Comparison of ENCODE assay signal across 8 mouse cellular contexts in genomic region chr4:134129482-134129881, GRCm38 (mm10). TPM values are rescaled to one million over a fixed set of nuclear protein-coding genes. Genes with fewer than 3 reads are reported as not detected.
A peak's percentile ranks its signal among the peaks of the same experiment; 100 is the strongest.
DNase-seq lines count a peak whose midpoint lies in the region; ATAC-seq and TF ChIP-seq lines count a peak whose summit lies in the region.

No protein-coding gene starts in this region.

- H3K4me1 ChIP-seq in thymus, adult 2 months (replicated peaks; ENCODE audit: control insufficient read depth, insufficient read depth, low read length): peaks cover 32% of the 10 kb centered on the region
- H3K4me1 ChIP-seq in liver, adult 2 months (ENCODE audit: control insufficient read depth, insufficient read depth, low read length): peaks cover 3% of the 10 kb centered on the region; the same call in 1 of the 2 replicates
- peaks cover 13% of the 10 kb centered on the region; the same call in 1 of the 2 replicates for H3K4me1 ChIP-seq in midbrain, postnatal 0 days (ENCODE audit: insufficient read depth, low read length)

- DNase-seq in gastrocnemius, adult 2 months: peak; percentile 35
- no peak for DNase-seq in gastrocnemius, postnatal 14 days
- DNase-seq in thymus, adult 2 months: peak; percentile 25
- no peak for DNase-seq in thymus, postnatal 14 days
- no peak for DNase-seq in liver, adult 2 months (ENCODE audit: extremely low read depth, low read depth, low spot score)
- no peak for DNase-seq in midbrain, postnatal 0 days (ENCODE audit: low spot score)
- no peak for DNase-seq in cerebellum, postnatal 4 days (ENCODE audit: low spot score in 2 of 2)
- DNase-seq in layer of hippocampus, postnatal 10 days (ENCODE audit: low spot score in 2 of 2): no peak

- ATAC-seq in midbrain, postnatal 0 days (ENCODE audit: low FRiP score): no peak

- H3K79me2 ChIP-seq in liver, adult 2 months (ENCODE audit: control insufficient read depth, insufficient read depth, low read length): no peaks in the 10 kb centered on the region

- no peak overlapping the region for H3K9ac ChIP-seq in liver, adult 2 months (ENCODE audit: low read depth, low read length)
- H3K9ac ChIP-seq in midbrain, postnatal 0 days (replicated peaks; ENCODE audit: low read length, poor library complexity, severe bottlenecking): no peak overlapping the region

- no peaks in the 10 kb centered on the region for H3K9me3 ChIP-seq in midbrain, postnatal 0 days (ENCODE audit: low read length)

- H3K27me3 ChIP-seq in thymus, adult 2 months (ENCODE audit: control insufficient read depth, insufficient read depth, low read length): no peaks in the 10 kb centered on the region
- H3K27me3 ChIP-seq in liver, adult 2 months (ENCODE audit: control insufficient read depth, insufficient read depth, low read length): no peaks in the 10 kb centered on the region
- H3K27me3 ChIP-seq in midbrain, postnatal 0 days (ENCODE audit: insufficient read depth, low read length): no peaks in the 10 kb centered on the region

- peak overlapping the region; percentile 90 for H3K27ac ChIP-seq in gastrocnemius, adult 2 months
- H3K27ac ChIP-seq in thymus, adult 2 months (ENCODE audit: control insufficient read depth, insufficient read depth, low read length): peak overlapping the region; percentile 56; the same call in 1 of the 2 replicates
- 0 out of 2 replicates have a peak overlapping the region, but pooled peaks have one; percentile 5 for H3K27ac ChIP-seq in liver, adult 2 months (replicated peaks; ENCODE audit: insufficient read depth, low read depth, low read length)
- H3K27ac ChIP-seq in midbrain, postnatal 0 days (ENCODE audit: low read depth, low read length): no peak overlapping the region; the same call in 1 of the 2 replicates

- intact Hi-C loops in gastrocnemius, adult 2 months (cut with DNase I): no loop called here
- intact Hi-C loops in gastrocnemius, postnatal 14 days (cut with DNase I; ENCODE audit: low total_unique reads): no loop called here

- peak overlapping the region; percentile 77 for H3K4me2 ChIP-seq in midbrain, postnatal 0 days (ENCODE audit: low read depth, low read length, poor library complexity, severe bottlenecking)

- no peaks in the 10 kb centered on the region for H3K36me3 ChIP-seq in thymus, adult 2 months (ENCODE audit: control insufficient read depth, insufficient read depth, low read length)
- peaks cover 24% of the 10 kb centered on the region for H3K36me3 ChIP-seq in liver, adult 2 months (ENCODE audit: control insufficient read depth, insufficient read depth, low read length)
- H3K36me3 ChIP-seq in midbrain, postnatal 0 days (ENCODE audit: insufficient read depth, low read length): peaks cover 9% of the 10 kb centered on the region

- 8% methylated on average over 6 of the region's 6 CpGs for WGBS in thymus, adult 2 months
- WGBS in liver, adult 2 months: 69% methylated on average over 6 of the region's 6 CpGs
- 49% methylated on average over 6 of the region's 6 CpGs for WGBS in midbrain, postnatal 0 days

- TF ChIP-seq CTCF in gastrocnemius, adult 2 months (IDR thresholded peaks at IDR 0.05): no peak
- TF ChIP-seq CTCF in thymus, adult 2 months (IDR thresholded peaks at IDR 0.05; ENCODE audit: borderline replicate concordance, control insufficient read depth, extremely low read depth, insufficient read depth, low read length, poor library complexity): no peak
- no peak for TF ChIP-seq CTCF in liver, adult 2 months (IDR thresholded peaks at IDR 0.05; ENCODE audit: low read depth, low read length)
- TF ChIP-seq CTCF in midbrain, postnatal 0 days (IDR thresholded peaks at IDR 0.05): no peak

- H3K4me3 ChIP-seq in gastrocnemius, adult 2 months: peak overlapping the region; percentile 89
- H3K4me3 ChIP-seq in thymus, adult 2 months (ENCODE audit: control insufficient read depth, insufficient read depth, low read length): no peak overlapping the region
- H3K4me3 ChIP-seq in liver, adult 2 months (ENCODE audit: insufficient read depth, low read depth, low read length): no peak overlapping the region
- H3K4me3 ChIP-seq in midbrain, postnatal 0 days (ENCODE audit: low read depth, low read length): no peak overlapping the region

- no peak for TF ChIP-seq POLR2A in thymus, adult 2 months (IDR thresholded peaks at IDR 0.05; ENCODE audit: control insufficient read depth, extremely low read depth, insufficient read depth, low read length, poor library complexity)
- TF ChIP-seq POLR2A in liver, adult 2 months (IDR thresholded peaks at IDR 0.05; ENCODE audit: extremely low read depth, insufficient read depth, low read length): no peak

RNA-seq across cellular contexts. Expression of gene Sh3bgrl3, which starts 0.9 kb away (rescaled TPM):
- 10 to 100 TPM; 12.2 to 27.1 TPM for total RNA-seq in gastrocnemius, adult 2 months (2021)
- total RNA-seq in gastrocnemius, postnatal 14 days (2021): 10 to 100 TPM; 30.4 to 37.5 TPM
- polyA plus RNA-seq in thymus, adult 2 months (2012; rRNA removed): 1,368 and 1,549 TPM in 2 replicates
- total RNA-seq in liver, adult 2 months (2014; rRNA removed): 6.0 and 10.3 TPM in 2 replicates
- polyA plus RNA-seq in liver, adult 2 months (2012; rRNA removed): 36.6 and 45.0 TPM in 2 replicates
- total RNA-seq in midbrain, postnatal 0 days (2014; rRNA removed): 162 and 224 TPM in 2 replicates
- polyA plus RNA-seq in midbrain, postnatal 0 days (2015; fragmentation: Nextera tagmentation; extraction: Ambion mirVana): 565 and 583 TPM in 2 replicates
- total RNA-seq in layer of hippocampus, postnatal 10 days (2021): 100 to 1,000 TPM; 292 to 301 TPM

RNA-seq across cellular contexts. Expression of gene Ubxn11, which starts 27.1 kb away (rescaled TPM):
- 1 to 10 TPM in 1 of 2 experiments, under 1 TPM in 1; 0.71 to 1.9 TPM for total RNA-seq in gastrocnemius, adult 2 months (2021)
- 1 to 10 TPM in 1 of 2 experiments, under 1 TPM in 1; 0.70 to 1.2 TPM for total RNA-seq in gastrocnemius, postnatal 14 days (2021)
- 91.3 and 120 TPM in 2 replicates for polyA plus RNA-seq in thymus, adult 2 months (2012; rRNA removed)
- total RNA-seq in liver, adult 2 months (2014; rRNA removed): 0.09 and 0.34 TPM in 2 replicates
- polyA plus RNA-seq in liver, adult 2 months (2012; rRNA removed): 0.66 and 1.2 TPM in 2 replicates
- 4.9 and 8.4 TPM in 2 replicates for total RNA-seq in midbrain, postnatal 0 days (2014; rRNA removed)
- polyA plus RNA-seq in midbrain, postnatal 0 days (2015; fragmentation: Nextera tagmentation; extraction: Ambion mirVana): 11.2 and 13.7 TPM in 2 replicates
- 10 to 100 TPM; 19.5 to 23.2 TPM for total RNA-seq in layer of hippocampus, postnatal 10 days (2021)

RNA-seq across cellular contexts. Expression of gene Cd52, which starts 34.6 kb away (rescaled TPM):
- total RNA-seq in gastrocnemius, adult 2 months (2021): under 1 TPM in 1 of 2 experiments, not detected in 1; 0.71 TPM
- total RNA-seq in gastrocnemius, postnatal 14 days (2021): 1 to 10 TPM in 1 of 2 experiments, under 1 TPM in 1; 0.51 to 1.7 TPM
- polyA plus RNA-seq in thymus, adult 2 months (2012; rRNA removed): 355 and 480 TPM in 2 replicates
- total RNA-seq in liver, adult 2 months (2014; rRNA removed): 20.0 and 26.8 TPM in 2 replicates
- polyA plus RNA-seq in liver, adult 2 months (2012; rRNA removed): 7.6 and 10.4 TPM in 2 replicates
- 0.66 TPM in 1 of 2 replicates, not detected in the other for total RNA-seq in midbrain, postnatal 0 days (2014; rRNA removed)
- 2.0 and 2.7 TPM in 2 replicates for polyA plus RNA-seq in midbrain, postnatal 0 days (2015; fragmentation: Nextera tagmentation; extraction: Ambion mirVana)
- 1 to 10 TPM; 1.2 to 2.4 TPM for total RNA-seq in layer of hippocampus, postnatal 10 days (2021)

RNA-seq across cellular contexts. Expression of gene Cep85, which starts 57.4 kb away (rescaled TPM):
- 10 to 100 TPM; 60.1 to 73.8 TPM for total RNA-seq in gastrocnemius, adult 2 months (2021)
- total RNA-seq in gastrocnemius, postnatal 14 days (2021): 10 to 100 TPM; 31.9 to 49.8 TPM
- polyA plus RNA-seq in thymus, adult 2 months (2012; rRNA removed): 127 and 145 TPM in 2 replicates
- total RNA-seq in liver, adult 2 months (2014; rRNA removed): 99.8 and 108 TPM in 2 replicates
- polyA plus RNA-seq in liver, adult 2 months (2012; rRNA removed): 50.5 and 61.5 TPM in 2 replicates
- total RNA-seq in midbrain, postnatal 0 days (2014; rRNA removed): 10.0 and 12.5 TPM in 2 replicates
- polyA plus RNA-seq in midbrain, postnatal 0 days (2015; fragmentation: Nextera tagmentation; extraction: Ambion mirVana): 13.3 and 14.8 TPM in 2 replicates
- 10 to 100 TPM; 11.8 to 16.0 TPM for total RNA-seq in layer of hippocampus, postnatal 10 days (2021)

Comparison
In these comparisons a context has a peak if more than half of its experiments do, and no peak if none do; other contexts are left out.
1. DNase-seq: peak in gastrocnemius, adult 2 months (single experiment) and thymus, adult 2 months (single experiment); none in gastrocnemius, postnatal 14 days (single experiment), thymus, postnatal 14 days (single experiment), liver, adult 2 months (single experiment), midbrain, postnatal 0 days (single experiment), cerebellum, postnatal 4 days (0 of 2) and layer of hippocampus, postnatal 10 days (0 of 2).